Mouse (Mus musculus) spleen, postnatal 4 days (tissue): ENCODE measurements around the gene Vmn2r35.
"Not testable (repeated sequence)": the region's sequence is repeated elsewhere in the genome, so short reads cannot be mapped to it uniquely, and the experiment has no call there.

Experiments
- DNase-seq, 2 experiments: peaks; one replicate each; pipeline ENCODE4 v3.0.0; 2022; ENCODE audit warnings: low spot score in 2 of 2

The Vmn2r35 gene

DNA sequence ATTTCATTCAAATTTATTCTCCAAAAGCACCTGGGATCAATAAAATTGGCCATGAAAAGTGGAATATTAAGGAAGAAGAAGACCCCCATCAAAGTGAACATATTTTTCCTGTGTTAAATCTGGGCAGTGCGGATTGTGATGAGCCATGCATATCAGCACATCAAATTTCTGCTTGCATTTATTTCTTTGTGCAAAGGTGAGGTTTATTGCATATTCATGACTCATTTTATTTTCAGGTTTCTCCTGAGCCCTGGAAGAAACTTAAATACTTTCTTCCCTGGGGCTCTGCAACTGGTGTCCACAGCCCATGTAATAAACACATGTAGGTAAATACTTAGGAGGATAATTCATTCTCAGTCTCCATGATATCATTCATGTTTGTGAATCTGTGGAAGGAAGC, at the start of gene Vmn2r35:
TSS of gene Vmn2r35 (minus strand) at position 101 of the 400 bp plus-strand sequence.
- DNase-seq = not testable (repeated sequence)

DNA sequence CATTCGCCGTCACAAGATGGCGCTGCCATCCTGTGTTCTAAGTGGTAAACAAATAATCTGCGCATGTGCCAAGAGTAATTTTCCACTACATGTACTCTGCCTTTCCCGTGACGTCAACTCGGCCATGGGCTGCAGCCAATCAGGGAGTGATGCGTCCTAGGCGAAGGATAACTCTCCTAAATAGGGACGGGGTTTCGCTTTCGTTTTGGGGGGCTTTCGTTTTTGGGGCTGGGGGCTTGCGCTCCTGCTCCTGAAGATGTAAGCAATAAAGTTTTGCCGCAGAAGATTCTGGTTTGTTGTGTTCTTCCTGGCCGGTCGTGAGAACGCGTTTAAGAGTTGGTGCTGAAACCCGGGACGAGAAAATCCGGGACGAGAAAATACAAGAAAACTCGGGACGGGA, 25.5 kb downstream of the Vmn2r35 start:
- DNase-seq = peak in 1 of 2 experiments; percentile 43
